In the genomic region with DNA sequence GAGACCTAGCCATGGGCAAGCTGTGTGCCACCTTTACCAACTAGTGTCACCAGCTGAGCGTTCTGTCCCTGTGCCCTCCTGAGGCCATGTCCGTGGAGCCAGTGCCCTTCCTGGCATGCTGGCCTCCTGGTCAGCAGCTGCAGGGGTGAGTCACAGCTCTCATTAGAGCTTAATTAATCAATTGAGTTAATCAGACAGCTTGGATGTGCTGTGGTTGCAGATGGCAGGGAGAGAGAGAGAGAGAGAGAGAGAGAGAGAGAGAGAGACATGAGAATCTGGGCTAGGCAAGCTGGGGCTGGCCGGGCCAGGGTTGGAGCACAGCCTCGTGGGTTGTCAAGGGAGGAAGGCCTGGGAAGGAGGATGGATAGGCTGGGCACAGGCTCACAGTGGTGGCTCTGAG, we compare ENCODE assay signal across 14 mouse cellular contexts. TPM values are rescaled to one million over a fixed set of nuclear protein-coding genes. Genes with fewer than 3 reads are reported as not detected.
"Had no signal": no experiment of that assay in that cellular context is flagged by ENCODE, and none has a peak within 500 bp of the region (broad histone marks: within the 10 kb centered on the region; RNA-seq: fewer than 3 reads in every experiment).

No protein-coding gene starts in this region.

- H3K4me3 ChIP-seq: limb, embryonic 15.5 days; liver, embryonic 12.5 days; megakaryocyte, embryonic 14.5 days; midbrain, embryonic 12.5 days; neural tube, embryonic 15.5 days had no signal

- H3K9me3 ChIP-seq: limb, embryonic 15.5 days; liver, embryonic 12.5 days; midbrain, embryonic 12.5 days; neural tube, embryonic 15.5 days had no signal

- H3K9ac ChIP-seq: limb, embryonic 15.5 days; liver, embryonic 12.5 days; lung, embryonic 14.5 days; midbrain, embryonic 12.5 days; neural tube, embryonic 15.5 days had no signal

- H3K4me2 ChIP-seq: limb, embryonic 15.5 days; liver, embryonic 12.5 days; lung, embryonic 14.5 days; midbrain, embryonic 12.5 days; neural tube, embryonic 15.5 days had no signal

- H3K27ac ChIP-seq: kidney, postnatal 0 days; limb, embryonic 15.5 days; liver, embryonic 12.5 days; midbrain, embryonic 12.5 days; neural tube, embryonic 15.5 days; stomach, postnatal 0 days had no signal

- DNase-seq: kidney, adult 9 months; kidney, postnatal 36 days; lung, embryonic 14.5 days; lung, postnatal 4 days; right cerebral cortex, postnatal 14 days; thymus, postnatal 4 days had no signal

- H3K36me3 ChIP-seq: limb, embryonic 15.5 days; liver, embryonic 12.5 days; midbrain, embryonic 12.5 days; neural tube, embryonic 15.5 days had no signal

- ATAC-seq: liver, embryonic 12.5 days had no signal

RNA-seq across cellular contexts. Expression of gene Kif18b, which starts 59.7 kb away (rescaled TPM):
- total RNA-seq: layer of hippocampus, adult 18-20 months had no signal
